Mouse (Mus musculus) retina, embryonic 14.5 days (tissue): ENCODE measurements at regions not wholly inside any gene's neighbourhood (a gene's known extent, or its start where the extent isn't known, plus 50 kb on each side); places are given as distances from the start of the nearest gene placed in this dataset.
A peak's percentile ranks its signal among the peaks of the same experiment; 100 is the strongest.
"Not testable (repeated sequence)": the region's sequence is repeated elsewhere in the genome, so short reads cannot be mapped to it uniquely, and the experiment has no call there.

Experiments
- DNase-seq: peaks from one replicate; pipeline ENCODE4 v3.0.0-alpha.2; 2015; ENCODE audit warnings: low spot score

DNA sequence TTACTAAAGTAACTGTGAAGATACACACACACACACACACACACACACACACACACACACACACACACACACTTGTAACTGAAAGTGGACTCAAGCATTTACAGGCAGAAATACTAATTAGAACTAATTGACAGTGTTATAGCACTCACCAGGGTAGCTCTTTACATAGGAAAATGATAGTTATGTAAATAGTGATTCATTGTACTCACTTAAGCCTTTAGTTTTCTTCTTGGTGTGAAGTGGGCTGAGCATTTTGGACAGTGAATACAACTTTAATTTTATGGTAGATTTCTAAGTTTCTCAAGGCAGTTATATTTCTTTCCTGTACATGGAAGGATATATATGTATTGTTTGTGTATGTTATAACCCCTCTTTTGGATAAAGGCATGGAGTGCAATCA lies 704.5 kb upstream of the Nr2f1 start:
- peak; percentile 45 for DNase-seq

DNA sequence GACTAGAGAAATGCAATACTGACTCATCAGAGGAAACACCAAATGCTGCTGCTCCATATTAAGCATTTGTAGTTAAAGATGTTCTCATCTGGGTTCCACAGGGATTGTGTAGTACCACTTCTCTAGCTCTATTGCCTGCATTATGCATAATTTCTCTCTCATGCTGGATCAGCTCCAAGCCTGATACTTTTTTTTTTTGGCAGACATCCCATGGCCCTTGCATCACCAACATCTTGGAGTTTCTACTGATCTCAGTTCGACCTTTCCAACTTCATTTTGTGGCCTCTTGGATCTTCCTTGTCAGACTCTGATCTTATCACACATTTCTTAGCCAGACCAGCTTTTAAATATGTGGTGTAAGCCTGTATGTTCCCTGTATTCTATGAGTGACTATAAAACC lies 701.1 kb upstream of the Nr2f1 start:
- no peak for DNase-seq

DNA sequence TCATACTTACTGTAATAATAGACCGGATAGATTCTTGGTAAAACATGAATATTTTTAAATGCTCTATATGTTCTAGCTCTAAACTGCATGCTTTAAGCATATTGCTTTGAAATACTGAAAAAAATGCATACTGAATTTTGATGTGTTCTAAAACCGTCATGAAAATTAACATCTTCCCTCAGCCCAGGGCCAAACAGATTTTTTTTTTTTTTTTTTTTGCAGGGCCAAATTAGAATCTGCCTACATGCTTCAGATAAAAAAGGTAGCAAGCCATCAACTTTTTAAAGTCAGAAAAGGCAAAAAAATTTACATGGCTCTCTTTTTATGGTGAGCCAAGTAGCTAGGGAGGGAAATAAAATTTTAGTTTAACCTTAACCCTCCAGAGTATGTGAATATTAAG lies 692.7 kb upstream of the Nr2f1 start:
- no peak for DNase-seq

GRCm38 (mm10) chr13:78883062-78883461 lies 683.5 kb upstream of the Nr2f1 start:
- no peak for DNase-seq

- peak; percentile 13 for DNase-seq
Observed at GRCm38 (mm10) chr13:78872582-78872981, 673.0 kb upstream of the Nr2f1 start.

GRCm38 (mm10) chr13:78871976-78872375 lies 672.4 kb upstream of the Nr2f1 start:
- no peak for DNase-seq

DNA sequence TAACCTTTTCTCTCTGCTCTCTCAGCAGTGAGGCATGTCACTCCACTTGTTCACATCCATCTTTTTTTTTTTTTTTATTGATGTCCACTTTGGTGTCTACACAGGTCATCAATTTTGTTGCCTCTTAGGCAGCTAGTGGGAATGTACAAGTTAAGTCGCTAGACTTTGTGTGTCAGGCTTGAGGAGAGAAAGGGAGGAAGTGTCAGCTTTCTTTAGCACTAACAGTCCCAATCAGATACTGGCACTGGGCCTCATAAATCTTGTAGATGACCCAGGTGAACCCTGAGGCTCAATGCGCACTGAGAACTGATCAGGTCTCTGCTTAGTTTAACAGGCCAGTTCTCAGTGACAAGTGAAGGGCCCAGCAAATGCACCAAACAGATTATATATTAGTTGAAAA lies 671.7 kb upstream of the Nr2f1 start:
- no peak for DNase-seq

GRCm38 (mm10) chr13:78824357-78824756 lies 624.8 kb upstream of the Nr2f1 start:
- not testable (repeated sequence) for DNase-seq

DNA sequence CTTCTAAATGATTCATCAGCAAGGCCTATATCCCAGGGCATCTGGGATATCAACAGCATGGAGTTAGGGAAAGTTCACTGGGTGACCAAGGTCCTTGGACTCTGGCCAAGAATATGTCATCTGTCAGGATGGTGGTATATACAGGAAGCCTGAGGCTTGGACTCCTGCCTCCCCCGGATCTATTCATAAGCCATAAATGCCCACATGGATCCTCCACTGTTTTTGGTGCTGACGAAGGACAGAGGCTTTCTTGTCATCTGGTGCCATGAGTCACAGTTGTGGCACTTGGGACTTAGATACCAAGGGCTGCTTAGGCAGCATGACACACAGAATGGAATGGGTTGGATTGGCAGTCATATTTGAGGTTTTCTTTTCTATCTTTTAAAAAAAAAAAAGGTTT lies 610.1 kb upstream of the Nr2f1 start:
- DNase-seq, result peak; percentile 22

- DNase-seq, result peak; percentile 9
Observed at GRCm38 (mm10) chr13:78802838-78803124, 603.2 kb upstream of the Nr2f1 start.

DNA sequence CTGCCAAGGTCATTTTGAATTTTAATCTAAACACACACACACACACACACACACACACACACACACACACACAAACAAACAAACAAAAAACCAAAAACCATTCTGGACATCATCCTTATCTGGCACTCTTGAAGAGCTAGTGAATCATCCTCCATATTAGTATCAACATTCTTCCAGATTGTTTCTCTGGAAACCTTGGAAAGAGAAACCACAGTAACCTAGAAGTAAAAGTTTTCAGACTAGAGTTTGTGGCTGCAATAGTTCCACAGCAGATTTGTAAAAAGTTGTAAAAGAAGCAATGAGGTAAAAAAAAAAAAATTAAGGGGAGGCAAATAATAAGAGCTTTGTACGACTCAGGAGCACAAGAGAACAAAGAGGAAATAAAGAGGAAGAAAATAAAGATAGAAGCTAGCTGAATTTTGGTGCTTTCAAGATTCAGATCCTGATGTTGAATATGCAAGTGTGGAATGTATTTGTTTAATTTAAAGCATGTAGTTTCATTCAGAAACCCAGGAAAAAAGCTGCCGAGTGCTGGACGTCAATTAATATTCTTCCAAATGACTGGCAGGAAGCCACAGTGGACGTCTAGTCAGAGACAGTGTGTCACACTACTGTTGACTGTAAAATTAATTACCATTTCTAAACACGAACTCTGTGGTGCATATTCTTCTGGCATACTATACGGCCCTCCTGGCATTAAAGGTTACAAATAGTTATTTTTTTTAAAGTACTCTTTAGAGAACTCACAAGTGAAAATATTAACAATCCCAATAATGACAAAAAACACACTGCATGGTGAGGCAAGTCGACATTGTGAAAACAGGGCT lies 602.7 kb upstream of the Nr2f1 start:
- DNase-seq, result no peak

- no peak for DNase-seq
Observed at GRCm38 (mm10) chr13:78799641-78800040, 600.1 kb upstream of the Nr2f1 start.

- no peak for DNase-seq
Observed at GRCm38 (mm10) chr13:78795228-78795627, 595.7 kb upstream of the Nr2f1 start.

DNA sequence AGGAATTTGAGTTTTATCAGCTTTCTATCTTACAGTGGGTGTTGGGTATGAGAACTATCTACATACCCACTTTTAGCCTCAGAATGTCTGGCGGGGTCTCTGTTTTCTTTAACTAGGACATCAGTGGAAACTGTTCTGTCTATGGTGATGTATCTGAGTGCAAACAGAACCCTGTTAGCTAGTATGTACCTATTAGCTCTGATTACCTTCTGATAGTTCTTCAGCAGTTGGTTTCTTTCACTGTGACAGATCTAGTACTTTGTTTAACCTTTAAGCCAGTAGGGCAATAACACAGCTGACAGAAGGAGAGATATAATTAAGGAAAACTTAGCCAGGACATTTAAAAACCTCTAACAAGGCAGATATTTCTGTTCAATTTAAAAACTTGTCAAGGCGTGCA lies 584.7 kb upstream of the Nr2f1 start:
- no peak for DNase-seq

- DNase-seq, result no peak
Observed at GRCm38 (mm10) chr13:78783591-78784240, 584.2 kb upstream of the Nr2f1 start.
